Mouse (Mus musculus): ENCODE measurements around the gene Wnk2.

- TF ChIP-seq CTCF (conservative IDR thresholded peaks at IDR 0.05; ENCODE audit: low read length), result no peak
- no peak for TF ChIP-seq POU5F1 (IDR thresholded peaks at IDR 0.05; ENCODE audit: borderline replicate concordance, low read length)
- no peak for TF ChIP-seq NANOG (IDR thresholded peaks at IDR 0.05; ENCODE audit: borderline replicate concordance, low read length)
Observed at GRCm38 (mm10) chr13:49170623-49171022, 22.8 kb upstream of the Wnk2 start.
